Comparison of ENCODE assay signal across 10 mouse cellular contexts in the genomic region with DNA sequence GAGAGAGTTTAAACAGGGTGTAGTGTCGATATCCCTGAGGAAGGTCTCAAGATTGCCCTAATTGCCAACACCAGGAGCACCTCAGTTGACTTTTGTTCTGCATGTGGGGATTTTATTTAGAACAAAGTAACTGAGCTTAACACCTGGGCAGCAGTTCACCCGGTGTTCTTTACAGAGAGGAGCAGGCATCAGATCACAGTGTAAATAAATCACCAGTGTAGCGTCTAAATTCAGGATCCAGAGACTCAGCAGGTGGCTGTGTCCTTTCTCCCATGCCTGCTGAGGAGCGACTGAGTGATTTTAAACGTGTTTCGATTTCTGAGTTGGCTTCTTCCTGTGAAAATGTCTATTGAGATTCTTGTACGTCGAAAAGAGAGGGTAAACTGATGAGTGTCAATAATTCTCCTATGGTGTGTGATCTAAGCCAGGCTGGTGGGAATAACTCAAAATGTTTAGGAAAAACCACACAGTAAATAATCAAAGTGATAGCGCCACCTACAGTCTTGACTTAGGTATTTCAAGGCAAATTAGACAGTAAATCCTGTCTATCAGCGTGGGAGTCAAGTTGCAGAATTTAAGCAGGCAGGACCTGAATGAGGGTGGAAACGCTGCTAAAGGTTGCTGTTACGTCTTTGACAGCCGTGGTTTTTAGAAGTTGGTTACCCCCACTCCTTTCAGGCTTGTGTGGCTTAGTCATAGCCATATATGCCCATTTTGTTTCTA. TPM values are rescaled to one million over a fixed set of nuclear protein-coding genes. Genes with fewer than 3 reads are reported as not detected.
A peak's percentile ranks its signal among the peaks of the same experiment; 100 is the strongest.
DNase-seq lines count a peak whose midpoint lies in the region; ATAC-seq lines count a peak whose summit lies in the region.
"Had no signal": no experiment of that assay in that cellular context is flagged by ENCODE, and none has a peak within 500 bp of the region (broad histone marks: within the 10 kb centered on the region; RNA-seq: fewer than 3 reads in every experiment).

No protein-coding gene starts in this region.

- H3K9me3 ChIP-seq in heart, embryonic 12.5 days (replicated peaks) = no peaks in the 10 kb centered on the region
- H3K9me3 ChIP-seq in midbrain, embryonic 13.5 days = no peaks in the 10 kb centered on the region
- H3K9me3 ChIP-seq: neural tube, embryonic 13.5 days had no signal

- H3K36me3 ChIP-seq in heart, embryonic 12.5 days = no peaks in the 10 kb centered on the region
- no peaks in the 10 kb centered on the region for H3K36me3 ChIP-seq in midbrain, embryonic 13.5 days
- H3K36me3 ChIP-seq: neural tube, embryonic 13.5 days had no signal

- H3K4me3 ChIP-seq in heart, embryonic 12.5 days = no peak overlapping the region
- no peak overlapping the region for H3K4me3 ChIP-seq in midbrain, embryonic 13.5 days (replicated peaks)
- H3K4me3 ChIP-seq: neural tube, embryonic 13.5 days had no signal

- ATAC-seq in heart, embryonic 12.5 days (ENCODE audit: insufficient number of reproducible peaks, low FRiP score) = no peak; the same call in 1 of the 2 replicates
- peak; percentile 68 to 78 for ATAC-seq in hematopoietic stem cell, adult 5-6 weeks (replicated peaks in 1 of 2; ENCODE audit: insufficient read depth in 1 of 2, low FRiP score in 2 of 2, low TSS enrichment in 1 of 2, low read depth in 1 of 2, poor library complexity in 2 of 2, severe bottlenecking in 2 of 2)
- peak; percentile 79 for ATAC-seq in megakaryocyte progenitor cell, adult 5-6 weeks (replicated peaks; ENCODE audit: poor library complexity)
- no peak for ATAC-seq in midbrain, embryonic 13.5 days

- WGBS in heart, embryonic 12.5 days = 28% methylated on average over 13 of the region's 13 CpGs
- 39% methylated on average over 13 of the region's 13 CpGs for WGBS in midbrain, embryonic 13.5 days

- DNase-seq in heart, adult 18-20 months = peak; percentile 25 to 63
- peak; percentile 25 to 29 for DNase-seq in B cell, adult 2 months
- DNase-seq in ZHBTc4 (ENCODE audit: low read depth, low spot score) = peak; percentile 47
- no peak for DNase-seq in ovary, postnatal 36 days (ENCODE audit: low spot score)

- no peaks in the 10 kb centered on the region for H3K4me1 ChIP-seq in heart, embryonic 12.5 days (replicated peaks)
- peaks cover 8% of the 10 kb centered on the region; the same call in 1 of the 2 replicates for H3K4me1 ChIP-seq in midbrain, embryonic 13.5 days (replicated peaks)

- no peak overlapping the region for H3K9ac ChIP-seq in heart, embryonic 12.5 days
- no peak overlapping the region for H3K9ac ChIP-seq in midbrain, embryonic 13.5 days (replicated peaks)
- H3K9ac ChIP-seq: neural tube, embryonic 13.5 days had no signal

- no peak overlapping the region for H3K27ac ChIP-seq in heart, embryonic 12.5 days (ENCODE audit: poor library complexity, severe bottlenecking)
- H3K27ac ChIP-seq in midbrain, embryonic 13.5 days = no peak overlapping the region
- H3K27ac ChIP-seq: neural tube, embryonic 13.5 days had no signal

- no peak overlapping the region for H3K4me2 ChIP-seq in heart, embryonic 12.5 days
- no peak overlapping the region for H3K4me2 ChIP-seq in midbrain, embryonic 13.5 days (replicated peaks)
- H3K4me2 ChIP-seq: neural tube, embryonic 13.5 days had no signal

- no peaks in the 10 kb centered on the region for H3K27me3 ChIP-seq in heart, embryonic 12.5 days (replicated peaks)
- H3K27me3 ChIP-seq in midbrain, embryonic 13.5 days = no peaks in the 10 kb centered on the region
- H3K27me3 ChIP-seq: neural tube, embryonic 13.5 days had no signal

RNA-seq across cellular contexts. Expression of gene Clec1a, which starts 24.8 kb away (rescaled TPM):
- 10 to 100 TPM; 11.1 to 11.4 TPM for total RNA-seq in heart, adult 18-20 months (2021)
- 0.91 and 1.2 TPM in 2 replicates for polyA plus RNA-seq in heart, embryonic 12.5 days (2016; fragmentation: Nextera tagmentation; extraction: Ambion mirVana)
- total RNA-seq in hematopoietic stem cell, adult 5-6 weeks (2017) = 9.8 and 12.4 TPM in 2 replicates
- 0.12 TPM in 1 of 2 replicates, not detected in the other for total RNA-seq in megakaryocyte progenitor cell, adult 5-6 weeks (2015)
- 0.12 and 0.78 TPM in 2 replicates for total RNA-seq in megakaryocyte progenitor cell, adult 5-6 weeks (2017)
- polyA plus RNA-seq in midbrain, embryonic 13.5 days (2015; fragmentation: Nextera tagmentation; extraction: Ambion mirVana) = 1.7 and 1.8 TPM in 2 replicates

RNA-seq across cellular contexts. Expression of gene Olr1, which starts 30.4 kb away (rescaled TPM):
- total RNA-seq in heart, adult 18-20 months (2021) = not detected
- 0.42 and 0.46 TPM in 2 replicates for polyA plus RNA-seq in heart, embryonic 12.5 days (2016; fragmentation: Nextera tagmentation; extraction: Ambion mirVana)
- 0.55 and 6.5 TPM in 2 replicates for total RNA-seq in hematopoietic stem cell, adult 5-6 weeks (2017)
- total RNA-seq in megakaryocyte progenitor cell, adult 5-6 weeks (2015) = 31.6 and 33.4 TPM in 2 replicates
- 17.3 and 51.7 TPM in 2 replicates for total RNA-seq in megakaryocyte progenitor cell, adult 5-6 weeks (2017)
- polyA plus RNA-seq in midbrain, embryonic 13.5 days (2015; fragmentation: Nextera tagmentation; extraction: Ambion mirVana) = not detected in 2 replicates
- polyA plus RNA-seq: large intestine, adult 2 months had no signal

RNA-seq across cellular contexts. Expression of gene Tmem52b, which starts 35.8 kb away (rescaled TPM):
- total RNA-seq in heart, adult 18-20 months (2021) = not detected
- polyA plus RNA-seq in heart, embryonic 12.5 days (2016; fragmentation: Nextera tagmentation; extraction: Ambion mirVana) = not detected in 2 replicates
- total RNA-seq in hematopoietic stem cell, adult 5-6 weeks (2017) = not detected in 2 replicates
- 0.10 TPM in 1 of 2 replicates, not detected in the other for total RNA-seq in megakaryocyte progenitor cell, adult 5-6 weeks (2015)
- 0.12 and 1.1 TPM in 2 replicates for total RNA-seq in megakaryocyte progenitor cell, adult 5-6 weeks (2017)
- not detected in 2 replicates for polyA plus RNA-seq in midbrain, embryonic 13.5 days (2015; fragmentation: Nextera tagmentation; extraction: Ambion mirVana)
- polyA plus RNA-seq: large intestine, adult 2 months had no signal

RNA-seq across cellular contexts. Expression of gene Gabarapl1, which starts 56.4 kb away (rescaled TPM):
- 100 to 1,000 TPM; 149 to 199 TPM for total RNA-seq in heart, adult 18-20 months (2021)
- 44.3 and 44.4 TPM in 2 replicates for polyA plus RNA-seq in heart, embryonic 12.5 days (2016; fragmentation: Nextera tagmentation; extraction: Ambion mirVana)
- 147 and 152 TPM in 2 replicates for total RNA-seq in hematopoietic stem cell, adult 5-6 weeks (2017)
- 19.0 and 19.4 TPM in 2 replicates for total RNA-seq in megakaryocyte progenitor cell, adult 5-6 weeks (2015)
- total RNA-seq in megakaryocyte progenitor cell, adult 5-6 weeks (2017) = 45.5 and 62.8 TPM in 2 replicates
- 159 and 164 TPM in 2 replicates for polyA plus RNA-seq in midbrain, embryonic 13.5 days (2015; fragmentation: Nextera tagmentation; extraction: Ambion mirVana)

Comparison
In these comparisons a context has a peak if more than half of its experiments do, and no peak if none do; other contexts are left out.
1. ATAC-seq: peak in hematopoietic stem cell, adult 5-6 weeks (2 of 2) and megakaryocyte progenitor cell, adult 5-6 weeks (single experiment); none in heart, embryonic 12.5 days (single experiment) and midbrain, embryonic 13.5 days (single experiment).